Mouse (Mus musculus) layer of hippocampus, postnatal 14 days (tissue): ENCODE data around the gene Nup160. TPM values are rescaled to one million over a fixed set of nuclear protein-coding genes. Genes with fewer than 3 reads are reported as not detected.

Source experiments
- DNase-seq, 2 experiments: peaks; one replicate each; pipeline ENCODE4 v3.0.0; 2021 to 2022; ENCODE audit warnings: low spot score in 2 of 2, mixed read lengths in 1 of 2
- long read RNA-seq, 2 experiments: library from polyadenylated mRNA; stranded (forward); transcript quantifications; one replicate each; pipeline ENCODE4 v2.0.0; 2021
- total RNA-seq, 2 experiments: library from RNA; stranded (reverse); gene quantifications; 2 replicates each; pipeline ENCODE4 v1.2.3; 2021

Gene Nup160
- total RNA-seq, result 10 to 100 TPM; 19.8 to 20.4 TPM
- long read RNA-seq, experiment 1, partial matches to known transcripts, result 10 of 10 reads
- long read RNA-seq, experiment 1, other reads (novel, unspliced or antisense), result 0 of 10 reads
- long read RNA-seq, experiment 2, partial matches to known transcripts, result 6 of 8 reads
- long read RNA-seq, experiment 2, other reads (novel, unspliced or antisense), result 2 of 8 reads

DNA sequence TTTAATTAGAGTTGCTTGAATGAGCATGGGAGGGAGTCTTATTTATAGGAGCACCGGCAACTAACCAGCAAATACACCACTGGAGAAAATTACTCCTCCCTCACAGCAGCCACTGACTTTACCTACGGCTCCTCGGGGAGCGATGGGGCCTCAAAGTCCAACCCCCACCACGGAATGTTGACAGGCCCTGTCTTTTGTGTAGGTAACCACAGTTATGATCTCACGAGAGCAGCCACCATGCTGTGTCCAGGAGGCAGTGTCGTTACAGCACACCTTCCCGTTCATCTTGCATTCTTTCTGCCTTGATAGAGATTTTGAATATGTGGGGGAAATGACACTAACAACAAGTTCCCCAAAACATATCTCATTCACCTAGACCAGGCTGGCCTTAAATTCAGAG lies at the start of gene Nup160:
TSS of gene Nup160 (plus strand) at position 209 of the 400 bp plus-strand sequence.
- no peak for DNase-seq

DNA sequence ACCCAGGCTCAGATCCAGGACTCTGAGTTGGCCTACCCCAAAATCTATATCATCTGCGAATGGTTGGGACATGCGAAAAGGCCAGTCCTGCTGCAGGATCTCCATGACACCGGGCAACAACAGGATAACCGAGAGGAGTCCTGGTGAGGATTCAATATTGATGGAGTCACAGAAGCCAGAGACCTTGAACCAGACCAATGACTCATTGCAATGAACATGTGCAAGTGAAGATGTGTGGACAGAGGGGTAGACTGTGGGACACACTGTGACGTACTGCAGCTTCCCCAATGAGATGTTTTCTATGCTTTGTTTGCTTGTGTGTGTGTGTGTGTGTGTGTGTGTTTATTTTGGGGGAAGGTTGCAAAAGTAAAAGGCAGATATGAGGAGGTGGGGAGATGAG lies 48.8 kb upstream of the Nup160 start:
- no peak for DNase-seq

DNA sequence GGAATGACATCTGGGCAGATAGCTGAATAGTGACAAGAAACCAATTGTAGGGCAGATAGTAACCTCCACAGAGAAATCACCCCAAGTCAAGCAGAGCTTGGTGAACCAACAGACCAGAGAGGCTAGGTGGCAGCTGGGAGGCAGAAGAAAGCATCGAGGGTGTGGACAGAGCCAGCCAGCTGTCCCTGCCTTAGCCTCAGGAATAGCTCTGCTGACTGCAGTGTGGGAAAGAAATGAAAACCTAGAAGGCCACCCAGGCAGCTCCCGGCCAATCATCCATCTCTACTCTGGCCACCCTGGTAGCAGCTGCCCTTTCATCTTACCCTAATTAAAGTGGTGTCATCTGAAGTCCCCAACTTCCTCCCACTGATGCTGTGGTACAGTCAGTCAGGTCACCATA lies 47.5 kb upstream of the Nup160 start:
- no peak for DNase-seq

DNA sequence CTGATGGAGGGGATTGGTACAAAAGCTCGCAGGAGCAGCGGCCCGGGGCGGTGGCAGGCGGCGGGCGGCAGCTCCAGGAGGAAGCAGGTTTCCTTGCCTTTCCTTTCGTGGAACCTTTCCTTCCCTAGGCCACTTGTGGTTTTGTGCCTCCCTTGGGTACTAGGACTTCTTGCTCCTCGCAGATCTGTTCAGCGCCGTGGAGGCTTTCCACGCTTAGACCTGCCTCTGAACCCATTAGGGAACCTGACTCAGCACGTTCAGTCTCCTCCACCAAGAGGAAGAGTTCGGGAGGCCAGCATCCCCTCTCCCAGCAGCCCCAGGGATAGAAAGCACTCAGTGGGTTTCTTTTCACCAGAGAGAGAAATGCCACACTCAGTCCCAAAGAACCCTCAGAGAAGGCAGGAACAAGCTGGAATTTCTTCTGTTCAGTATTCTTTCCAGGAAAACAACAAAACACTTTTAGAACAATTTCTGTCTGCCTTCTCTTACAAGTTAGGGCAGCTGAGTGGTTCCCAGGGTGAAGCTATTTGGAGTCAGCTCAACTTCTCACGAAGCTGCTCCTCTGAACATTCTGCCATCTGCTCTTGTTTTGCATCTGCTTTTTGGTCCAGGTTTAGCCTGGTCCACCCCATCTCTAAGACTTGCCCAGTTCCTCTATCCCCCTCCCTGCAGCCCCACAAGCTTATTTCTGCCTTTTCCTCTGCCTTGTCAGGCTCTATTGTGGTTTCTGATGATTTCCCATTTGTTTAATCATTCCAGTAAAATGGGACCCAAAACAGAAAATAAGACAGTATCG lies 44.9 kb upstream of the Nup160 start:
- no peak for DNase-seq

DNA sequence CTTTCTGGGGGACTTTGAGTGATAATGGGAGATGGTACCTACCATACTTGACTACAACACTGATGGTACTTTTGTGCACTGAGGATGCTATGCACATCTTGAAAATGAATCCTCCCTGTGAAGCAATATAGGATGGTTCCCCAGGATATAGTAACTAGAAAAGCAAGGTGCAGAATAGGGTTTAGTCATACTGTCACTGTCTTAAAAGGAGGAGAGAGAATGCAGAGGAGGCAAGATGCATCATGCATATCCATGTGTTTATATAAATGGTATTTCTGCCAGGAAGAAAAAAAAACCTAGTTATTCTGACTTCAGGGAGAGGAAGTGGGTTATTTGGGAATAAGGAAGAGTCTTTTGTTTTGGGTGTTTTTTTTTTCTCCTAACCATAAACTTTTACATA lies 42.3 kb upstream of the Nup160 start:
- DNase-seq, result no peak

DNA sequence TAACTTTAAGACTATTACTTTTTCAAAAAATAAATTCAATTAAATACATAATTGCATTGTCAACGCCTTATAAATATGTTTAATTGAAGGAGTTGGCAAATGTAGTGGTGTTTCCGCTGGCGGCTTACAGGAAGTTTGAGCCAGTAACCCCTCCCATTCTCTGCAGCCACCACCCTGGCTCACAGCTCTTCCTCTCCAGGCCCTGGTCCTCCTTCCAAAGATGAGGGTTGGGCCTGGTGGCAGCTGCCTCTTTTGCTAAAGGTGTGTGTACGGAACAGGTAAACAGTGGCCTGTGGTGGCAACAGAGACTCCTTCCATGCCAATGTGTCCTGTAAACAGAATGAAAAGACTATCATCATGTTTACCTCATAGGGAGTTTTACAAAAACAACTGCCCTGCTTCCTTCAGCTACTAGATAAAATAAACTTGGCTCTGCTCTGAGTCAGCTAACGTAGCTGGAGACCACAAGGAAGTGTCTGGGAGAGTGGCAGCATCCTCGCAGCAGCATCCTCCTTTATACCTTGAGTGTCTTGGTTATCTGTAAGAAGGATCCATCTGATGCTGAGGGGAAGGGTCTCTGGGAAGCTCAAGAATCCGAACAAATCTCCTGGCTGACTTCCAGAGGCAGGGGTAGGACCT lies 41.8 kb upstream of the Nup160 start:
- no peak for DNase-seq

DNA sequence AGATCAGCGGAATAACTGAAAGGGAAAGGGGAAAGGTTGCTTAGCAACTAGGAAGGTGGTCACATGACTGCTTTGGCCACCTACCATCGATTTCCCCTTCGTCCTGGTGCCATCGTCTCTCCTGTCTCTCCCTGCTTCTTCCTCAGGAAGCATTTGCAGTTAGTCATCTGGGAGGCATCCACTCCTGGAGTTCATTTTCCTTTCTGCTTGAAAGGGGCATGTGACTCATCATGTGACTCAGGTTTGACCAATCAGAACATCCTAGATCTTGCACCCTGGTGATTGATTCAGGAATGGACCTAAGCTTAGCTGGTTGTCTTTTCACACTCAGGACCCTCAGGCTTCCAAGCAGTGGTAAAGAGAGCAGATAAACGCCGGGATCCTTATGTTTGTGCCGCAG lies 40.2 kb upstream of the Nup160 start:
- DNase-seq, result no peak

DNA sequence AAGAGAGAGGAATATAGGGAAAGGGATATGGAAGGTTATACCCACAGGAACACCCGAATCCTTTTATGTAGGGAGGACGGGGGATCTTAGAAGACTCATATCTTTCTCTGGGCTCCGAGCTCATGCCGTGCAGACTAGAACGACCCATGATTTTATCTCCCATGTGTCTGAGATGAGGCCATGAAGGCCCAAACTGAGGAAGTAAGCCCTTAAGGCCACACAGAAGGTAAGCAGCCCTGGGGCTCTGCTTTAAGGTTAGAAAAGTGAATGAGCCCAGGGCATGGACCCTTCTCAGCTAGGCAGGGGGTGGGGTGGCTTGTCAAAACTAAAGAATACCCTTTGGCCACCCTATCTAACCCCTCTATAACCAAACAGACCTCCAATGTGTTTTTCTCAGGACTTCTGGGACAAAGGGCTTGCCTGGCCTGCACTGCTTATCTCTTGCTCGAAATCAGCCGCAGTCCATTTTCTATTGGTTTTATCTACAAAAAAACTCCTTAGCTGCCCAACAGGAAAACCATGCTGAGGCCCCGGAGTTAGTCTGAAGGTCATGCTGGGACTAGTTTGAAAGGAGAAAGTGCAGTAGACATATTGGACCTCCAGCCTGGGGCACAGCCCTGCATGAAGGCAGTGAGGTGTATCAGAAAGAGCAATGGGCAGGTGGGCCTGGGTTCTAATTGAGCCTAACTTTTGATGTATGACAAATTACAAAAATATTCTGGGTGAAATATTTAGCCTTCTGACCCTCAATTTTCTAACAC lies 37.8 kb upstream of the Nup160 start:
- DNase-seq, result no peak

DNA sequence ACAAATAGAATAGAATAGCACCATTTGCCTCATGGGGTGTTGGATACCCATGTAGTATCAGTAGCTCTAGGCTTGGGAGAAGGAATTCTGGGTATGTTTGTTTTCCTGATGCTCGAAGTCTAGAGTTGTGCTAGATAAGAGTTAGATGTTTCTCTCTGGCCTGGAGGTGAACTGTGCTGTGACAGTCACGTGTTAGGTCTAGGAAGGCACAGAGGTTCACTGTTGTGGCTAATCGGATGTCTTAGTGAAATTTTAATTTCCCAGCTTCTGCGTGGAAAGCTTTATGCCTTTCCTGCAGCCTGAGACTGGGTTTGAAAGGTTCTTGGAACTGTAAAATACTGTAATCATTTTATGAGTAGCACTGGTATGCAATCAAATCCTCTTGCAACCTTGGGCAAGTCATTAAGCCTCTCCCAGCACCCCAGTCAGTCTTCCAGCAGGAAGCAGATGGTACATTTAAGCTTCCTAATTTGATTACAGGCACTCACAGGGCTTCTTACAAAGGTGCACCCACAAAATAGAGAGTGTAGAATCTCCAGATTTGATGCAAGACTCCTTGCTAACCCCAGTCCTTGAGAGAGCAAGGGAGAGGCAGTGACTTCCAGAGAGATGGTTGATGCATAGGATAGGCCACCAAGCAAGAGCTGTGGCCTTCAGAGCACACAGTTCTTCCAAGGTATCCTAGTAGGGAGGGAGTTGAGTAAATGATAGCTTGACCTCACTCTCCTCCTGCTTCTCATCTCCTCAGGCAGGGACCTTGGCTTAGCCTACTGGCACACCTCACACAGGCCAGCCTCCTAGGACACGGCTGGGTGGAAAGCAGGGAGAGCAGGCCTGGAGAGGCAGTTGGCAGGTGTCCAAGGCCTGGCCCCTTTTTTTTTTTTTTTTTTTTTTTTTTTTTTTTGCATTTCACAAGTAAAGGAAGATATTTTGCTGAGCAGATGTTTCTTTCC lies 37.0 kb upstream of the Nup160 start:
- no peak for DNase-seq

DNA sequence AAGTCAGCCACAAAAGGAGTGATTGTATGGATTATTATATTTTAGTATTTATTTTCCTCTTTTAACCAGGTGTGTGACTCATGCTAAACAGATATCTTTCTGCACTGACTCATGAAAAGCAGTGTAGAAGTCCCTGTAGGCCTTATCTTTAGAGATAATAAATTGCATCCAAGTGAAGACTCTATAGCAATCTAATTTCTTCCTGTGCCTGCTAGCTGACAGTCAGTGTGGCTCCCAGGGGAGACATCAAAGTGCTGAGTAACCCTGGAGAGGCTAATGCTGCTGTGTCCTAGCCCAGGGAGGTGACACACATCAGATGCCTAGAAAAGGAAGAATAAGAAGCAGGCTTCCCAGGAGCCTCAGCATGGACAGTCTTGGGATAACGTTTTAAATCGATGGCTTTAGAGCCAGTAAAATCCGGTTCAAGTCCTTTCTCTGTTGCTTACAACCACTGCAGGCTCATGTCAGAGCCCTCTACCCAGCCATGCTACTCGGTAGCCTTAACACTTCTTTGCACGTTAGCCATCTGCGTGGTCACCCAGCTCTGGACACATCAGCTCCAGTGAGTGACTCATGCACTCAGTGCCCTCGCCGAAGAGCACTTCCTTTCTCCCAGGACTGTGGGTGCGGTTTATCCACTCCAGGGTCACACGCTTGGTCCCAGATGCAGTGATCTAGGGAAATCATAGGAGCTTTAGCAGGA lies 35.9 kb upstream of the Nup160 start:
- DNase-seq, result no peak

DNA sequence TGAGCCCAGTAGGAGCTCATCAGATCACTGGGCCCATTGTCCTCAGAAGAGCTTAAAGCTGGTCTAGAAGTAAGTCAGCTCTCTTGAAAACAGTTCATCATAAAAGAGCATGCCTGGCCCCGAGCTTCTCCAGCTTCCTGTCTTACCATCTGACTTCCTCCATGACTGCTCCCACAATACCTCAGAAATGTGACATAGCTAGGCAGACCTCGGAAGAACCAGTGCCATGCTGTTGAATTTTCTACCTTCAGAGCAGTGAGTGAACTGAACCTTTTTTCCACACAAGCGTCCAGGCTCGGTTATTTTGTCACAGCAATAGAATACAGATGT lies 35.3 kb upstream of the Nup160 start:
- no peak for DNase-seq

DNA sequence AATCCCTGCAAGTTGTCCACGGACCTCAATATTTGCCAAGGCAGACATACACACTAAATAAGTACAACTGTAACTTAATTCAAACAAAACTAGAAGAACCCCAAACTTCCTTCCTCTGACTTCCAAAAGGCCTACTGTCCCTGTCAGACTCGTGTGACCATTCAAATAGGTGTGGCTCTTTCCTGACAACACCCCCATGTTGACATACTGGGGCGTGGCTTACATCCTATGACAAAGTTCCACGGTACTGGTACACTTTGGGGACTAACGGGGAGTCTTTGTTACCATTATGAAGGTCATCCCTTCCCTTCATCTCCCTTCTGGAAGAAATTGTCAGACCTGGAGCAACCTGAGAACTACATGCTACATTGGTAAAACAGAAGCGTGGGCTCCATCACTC lies 29.9 kb upstream of the Nup160 start:
- DNase-seq, result no peak

DNA sequence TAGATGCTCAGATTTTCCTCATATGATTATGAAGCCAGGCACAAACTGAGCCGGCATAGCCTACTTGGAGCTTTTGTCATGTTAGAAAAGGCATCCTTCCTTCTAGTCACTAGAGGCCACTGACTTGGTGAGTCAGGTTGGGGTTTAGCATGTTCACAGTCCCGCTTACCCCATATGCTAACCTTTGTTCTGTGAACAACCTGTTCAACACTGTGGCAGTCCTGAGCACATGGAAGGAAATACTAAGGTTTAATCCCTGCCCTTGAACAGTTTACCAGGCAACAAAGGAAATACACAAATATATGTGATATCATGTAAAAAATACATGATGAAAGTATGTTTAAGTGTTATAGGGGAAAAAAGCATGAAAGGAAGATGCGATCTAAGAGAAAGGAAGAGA lies 27.6 kb upstream of the Nup160 start:
- no peak for DNase-seq

DNA sequence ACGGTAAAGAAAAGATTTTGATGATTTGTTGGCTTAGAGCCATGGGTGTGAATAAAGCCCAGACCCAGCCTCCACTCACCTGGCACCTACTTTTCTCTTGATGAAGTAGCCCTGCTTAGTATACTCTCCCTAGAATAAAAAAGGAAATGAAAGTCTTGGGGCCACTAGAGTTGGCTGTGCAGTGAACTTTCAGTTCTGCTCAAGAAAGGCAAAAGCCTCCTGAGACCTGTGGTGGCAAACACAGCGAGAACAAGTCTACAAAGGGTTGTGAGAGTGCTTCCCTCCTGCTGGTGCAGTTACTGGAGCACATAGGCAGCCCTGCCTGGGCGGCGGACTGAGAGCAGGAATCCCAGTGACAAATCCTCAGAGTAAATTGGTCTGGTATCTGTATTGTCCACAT lies 27.1 kb upstream of the Nup160 start:
- no peak for DNase-seq

DNA sequence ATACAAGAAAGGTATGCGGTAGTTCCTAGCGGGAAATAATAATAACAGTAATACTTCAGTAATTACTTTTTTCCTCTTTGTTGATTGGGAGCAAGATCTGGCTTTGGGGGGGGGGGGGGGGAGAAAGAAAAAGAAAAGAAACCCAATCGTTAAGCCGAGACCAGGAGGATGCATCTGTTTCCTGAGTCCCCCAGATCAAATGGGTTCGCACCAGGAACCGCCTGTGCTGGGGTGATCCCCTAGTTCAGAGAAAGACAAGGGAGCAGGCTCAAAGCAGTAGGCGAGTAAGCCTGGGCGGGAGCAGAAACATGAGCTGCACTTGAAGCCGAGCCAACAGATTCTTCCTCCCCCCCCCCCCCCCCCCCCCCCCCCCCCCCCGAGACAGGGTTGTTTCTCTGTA lies 24.9 kb upstream of the Nup160 start:
- no peak for DNase-seq

DNA sequence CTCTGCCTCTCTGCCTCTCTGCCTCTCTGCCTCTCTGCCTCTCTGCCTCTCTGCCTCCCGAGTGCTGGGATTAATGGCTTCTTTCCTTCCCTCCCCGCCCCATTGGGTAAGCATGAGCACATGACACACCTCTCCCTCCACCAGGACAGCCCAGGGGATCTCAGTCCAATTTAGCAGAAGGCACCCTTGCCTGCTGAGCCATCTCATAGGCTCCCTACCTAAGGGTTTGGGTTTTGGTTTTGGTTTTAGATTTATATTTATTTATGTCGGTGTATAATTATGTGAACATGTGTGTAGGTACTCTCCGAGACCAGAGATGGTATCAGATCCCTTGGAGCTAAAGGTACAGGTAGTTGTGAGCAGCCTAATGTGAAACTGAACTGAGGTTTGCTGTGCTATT lies 24.0 kb upstream of the Nup160 start:
- DNase-seq, result no peak

DNA sequence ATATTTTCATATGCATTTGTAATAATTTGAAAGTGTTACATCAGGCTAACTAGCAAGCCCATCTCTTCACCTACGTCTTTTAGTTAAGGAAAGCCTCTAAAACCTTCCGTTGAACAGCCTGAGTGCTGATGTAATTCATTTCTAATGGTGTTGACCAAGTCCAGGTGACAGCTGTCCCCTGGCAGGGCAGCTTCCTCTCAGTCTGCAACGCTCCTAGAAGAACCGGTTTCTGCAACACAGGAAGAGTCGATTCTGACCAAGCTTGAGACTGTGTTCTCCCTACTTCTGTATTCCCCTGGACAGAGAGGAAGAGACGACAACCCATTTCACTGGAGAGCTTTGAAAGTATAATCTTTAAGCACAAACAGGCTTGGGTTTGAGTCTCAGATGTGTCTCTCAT lies 21.6 kb upstream of the Nup160 start:
- DNase-seq, result no peak

DNA sequence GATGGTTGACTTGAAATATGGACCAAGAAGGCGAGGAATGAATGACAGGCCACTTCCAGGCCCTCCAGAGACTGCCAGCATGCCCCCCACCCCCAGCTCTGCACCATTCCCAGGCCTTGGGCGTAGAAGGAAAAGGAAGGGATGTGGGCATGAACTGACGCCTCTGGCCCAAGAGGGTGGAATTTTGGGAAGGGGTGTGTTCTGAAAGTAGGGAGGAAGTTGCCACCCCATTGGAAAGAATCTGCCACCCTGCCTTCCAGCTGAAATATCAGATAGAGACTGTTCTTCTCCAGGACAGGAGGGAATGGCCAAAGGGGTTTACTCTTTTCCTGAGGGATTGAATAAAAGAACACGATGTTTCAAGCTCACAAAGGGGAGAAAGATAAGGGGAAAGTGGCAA lies 18.4 kb upstream of the Nup160 start:
- DNase-seq, result no peak

DNA sequence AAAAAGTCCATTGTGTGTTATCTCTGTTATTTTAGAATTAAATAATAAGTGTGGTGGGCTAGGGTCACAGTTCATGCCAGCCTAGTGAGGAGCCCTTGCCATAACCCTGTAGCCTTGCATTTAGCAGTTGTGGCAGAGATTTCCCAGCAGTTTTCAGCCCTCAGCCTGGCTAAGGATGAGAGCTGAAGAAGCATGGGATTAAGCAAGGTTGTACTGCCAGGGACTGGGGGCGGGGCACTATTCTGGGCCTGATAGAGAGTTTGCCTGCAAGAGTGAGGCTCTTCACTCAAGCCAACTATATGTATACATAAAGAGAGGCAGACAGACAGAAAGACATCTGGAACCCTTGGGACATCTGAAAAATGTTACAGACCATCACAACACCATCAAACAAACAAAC lies 18.0 kb upstream of the Nup160 start:
- no peak for DNase-seq

DNA sequence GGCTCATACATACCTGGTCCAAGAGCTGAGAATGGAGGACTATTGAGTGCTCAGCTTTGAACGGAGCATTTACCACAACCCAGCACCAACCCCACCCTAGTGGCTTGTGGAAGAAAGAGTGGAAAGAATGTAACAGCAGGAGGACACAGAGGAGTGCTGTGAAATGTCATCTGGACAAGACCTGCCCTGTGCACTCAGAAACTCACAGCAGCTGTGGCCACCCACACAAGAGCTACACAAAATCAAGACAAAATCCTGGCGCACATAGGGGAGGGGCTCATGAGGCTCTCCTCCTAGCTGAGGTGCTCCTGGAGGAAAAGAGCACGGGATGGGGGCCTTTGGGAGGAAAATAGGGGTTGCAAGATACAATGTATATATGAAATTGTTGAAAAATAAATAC lies 17.4 kb upstream of the Nup160 start:
- no peak for DNase-seq
